Mouse (Mus musculus): ENCODE measurements around the gene Hcfc1r1. TPM values are rescaled to one million over a fixed set of nuclear protein-coding genes. Genes with fewer than 3 reads are reported as not detected.

The Hcfc1r1 gene
- polyA plus RNA-seq, 1 experiment from 2014 or later = 183 TPM

DNA sequence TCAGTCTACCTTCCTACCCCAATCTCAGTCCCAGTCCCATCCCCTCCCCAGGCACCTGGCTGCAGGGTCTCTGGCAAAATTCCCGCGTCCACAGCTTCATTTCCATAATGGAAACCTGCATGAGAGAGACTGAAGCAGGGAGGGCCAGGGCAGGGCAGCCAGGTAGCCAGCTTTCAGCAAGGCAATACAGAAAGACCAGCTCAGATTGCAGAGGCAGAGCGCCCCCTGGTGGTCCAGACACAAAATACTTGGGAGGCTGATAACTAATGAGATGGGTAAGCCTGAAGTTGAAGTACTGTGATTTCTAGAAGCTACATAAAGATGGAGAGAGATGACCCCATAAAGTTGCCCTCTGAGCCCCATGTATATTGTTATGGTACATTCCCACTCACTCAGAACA, 32.8 kb downstream of the Hcfc1r1 start:
- Histone ChIP-seq H3K4me3 (ENCODE audit: low read depth, low read length) (no peak overlapping the region), H3K4me2 (replicated peaks; ENCODE audit: low read depth) (no peak overlapping the region), H3K4me1 (replicated peaks; ENCODE audit: control insufficient read depth, insufficient read depth) (no peaks in the 10 kb centered on the region), H3K27me3 (ENCODE audit: control insufficient read depth, insufficient read depth, low read length) (no peaks in the 10 kb centered on the region), H3K9ac (ENCODE audit: low read length) (no peak overlapping the region), H3K36me3 (ENCODE audit: control insufficient read depth, insufficient read depth, low read length) (no peaks in the 10 kb centered on the region), H3K27ac (replicated peaks) (no peak overlapping the region), H3K9me3 (ENCODE audit: control insufficient read depth, low read length) (no peaks in the 10 kb centered on the region)
- TF ChIP-seq CTCF (IDR thresholded peaks at IDR 0.05; ENCODE audit: low read depth) (peak; percentile 92), EP300 (optimal IDR thresholded peaks at IDR 0.05) (no peak)
- WGBS = 3% methylated on average over 3 of the region's 3 CpGs
- DNase-seq (ENCODE audit: low spot score) (peak; percentile 84), ATAC-seq (ENCODE audit: low FRiP score, low TSS enrichment) (peak; percentile 82)

DNA sequence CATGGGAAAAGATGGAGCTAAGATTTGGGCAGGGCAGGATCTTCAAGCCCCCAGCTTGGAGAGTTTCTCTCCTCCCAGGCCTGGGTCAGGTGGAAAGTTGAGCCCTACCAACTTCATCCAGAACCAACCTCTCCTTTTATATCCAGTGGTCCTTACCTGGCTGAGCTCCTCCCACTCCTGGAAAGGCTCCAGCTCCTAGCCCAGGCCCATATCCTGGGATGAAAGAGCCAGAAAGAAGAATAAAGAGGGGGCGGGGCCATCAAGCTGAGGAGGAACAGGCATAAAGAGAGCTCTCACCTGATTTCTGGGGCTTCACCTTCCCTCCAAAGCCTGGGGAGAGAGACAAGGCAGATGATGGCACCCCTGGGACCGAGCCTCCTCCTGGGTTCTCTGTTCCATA, 43.6 kb downstream of the Hcfc1r1 start:
- Histone ChIP-seq H3K9me3 (ENCODE audit: control insufficient read depth, low read length) (no peaks in the 10 kb centered on the region), H3K4me2 (replicated peaks; ENCODE audit: low read depth) (no peak overlapping the region), H3K4me3 (ENCODE audit: low read depth, low read length) (no peak overlapping the region), H3K36me3 (ENCODE audit: control insufficient read depth, insufficient read depth, low read length) (no peaks in the 10 kb centered on the region), H3K27me3 (ENCODE audit: control insufficient read depth, insufficient read depth, low read length) (no peaks in the 10 kb centered on the region), H3K9ac (ENCODE audit: low read length) (no peak overlapping the region), H3K27ac (replicated peaks) (no peak overlapping the region), H3K4me1 (replicated peaks; ENCODE audit: control insufficient read depth, insufficient read depth) (no peaks in the 10 kb centered on the region)
- WGBS = 81% methylated on average over 2 of the region's 2 CpGs
- TF ChIP-seq CTCF (IDR thresholded peaks at IDR 0.05; ENCODE audit: low read depth) (no peak), EP300 (optimal IDR thresholded peaks at IDR 0.05) (no peak)
- ATAC-seq (ENCODE audit: low FRiP score, low TSS enrichment) = no peak
- DNase-seq (ENCODE audit: low spot score) = no peak

DNA sequence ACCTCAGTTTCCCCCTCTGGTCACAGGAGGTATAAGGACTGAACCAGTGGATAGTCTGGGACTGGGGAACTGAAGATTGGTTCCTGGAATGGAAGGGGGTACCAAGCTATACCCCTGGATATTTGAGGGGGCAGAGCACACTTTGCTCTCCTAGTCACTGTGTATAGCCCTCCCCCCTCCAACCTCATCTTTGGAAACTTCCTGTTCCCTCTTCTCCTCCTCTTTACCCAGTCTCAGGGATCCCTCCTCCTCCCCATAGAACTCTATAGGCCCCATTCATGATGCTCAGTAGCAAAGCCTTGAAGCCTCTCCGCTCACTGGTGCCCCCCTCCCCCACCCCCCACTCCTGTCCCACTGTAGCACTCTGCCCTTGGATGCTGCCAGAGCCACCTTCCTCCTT, 46.1 kb downstream of the Hcfc1r1 start:
- 33% methylated on average over 1 of the region's 1 CpGs for whole genome bisulfite sequencing
- Histone ChIP-seq H3K4me2 (replicated peaks; ENCODE audit: low read depth) (no peak overlapping the region), H3K9me3 (ENCODE audit: control insufficient read depth, low read length) (no peaks in the 10 kb centered on the region), H3K9ac (ENCODE audit: low read length) (no peak overlapping the region), H3K4me1 (replicated peaks; ENCODE audit: control insufficient read depth, insufficient read depth) (no peaks in the 10 kb centered on the region), H3K27me3 (ENCODE audit: control insufficient read depth, insufficient read depth, low read length) (no peaks in the 10 kb centered on the region), H3K36me3 (ENCODE audit: control insufficient read depth, insufficient read depth, low read length) (no peaks in the 10 kb centered on the region), H3K4me3 (ENCODE audit: low read depth, low read length) (no peak overlapping the region), H3K27ac (replicated peaks) (no peak overlapping the region)
- DNase-seq (ENCODE audit: low spot score) (no peak), ATAC-seq (ENCODE audit: low FRiP score, low TSS enrichment) (no peak)
- TF ChIP-seq CTCF (IDR thresholded peaks at IDR 0.05; ENCODE audit: low read depth) (no peak), EP300 (optimal IDR thresholded peaks at IDR 0.05) (no peak)

GRCm38 (mm10) chr17:23721886-23722285, 48.5 kb downstream of the Hcfc1r1 start:
- Histone ChIP-seq H3K4me1 (replicated peaks; ENCODE audit: control insufficient read depth, insufficient read depth) (no peaks in the 10 kb centered on the region), H3K36me3 (ENCODE audit: control insufficient read depth, insufficient read depth, low read length) (no peaks in the 10 kb centered on the region), H3K9ac (ENCODE audit: low read length) (no peak overlapping the region), H3K4me3 (ENCODE audit: low read depth, low read length) (no peak overlapping the region), H3K4me2 (replicated peaks; ENCODE audit: low read depth) (no peak overlapping the region), H3K9me3 (ENCODE audit: control insufficient read depth, low read length) (no peaks in the 10 kb centered on the region), H3K27me3 (ENCODE audit: control insufficient read depth, insufficient read depth, low read length) (no peaks in the 10 kb centered on the region), H3K27ac (replicated peaks) (no peak overlapping the region)
- DNase-seq (ENCODE audit: low spot score) (no peak), ATAC-seq (ENCODE audit: low FRiP score, low TSS enrichment) (no peak)
- 97% methylated on average over 2 of the region's 2 CpGs for WGBS
- TF ChIP-seq EP300 (optimal IDR thresholded peaks at IDR 0.05) (no peak), CTCF (IDR thresholded peaks at IDR 0.05; ENCODE audit: low read depth) (no peak)

GRCm38 (mm10) chr17:23722376-23723125, 49.2 kb downstream of the Hcfc1r1 start, which contains the start of gene 1520401A03Rik:
1520401A03Rik (minus strand) TSS chr17:23722783.
- TF ChIP-seq CTCF (IDR thresholded peaks at IDR 0.05; ENCODE audit: low read depth) (no peak), EP300 (optimal IDR thresholded peaks at IDR 0.05) (no peak)
- Histone ChIP-seq H3K4me1 (replicated peaks; ENCODE audit: control insufficient read depth, insufficient read depth) (no peaks in the 10 kb centered on the region), H3K4me3 (ENCODE audit: low read depth, low read length) (no peak within 1 kb of the TSS), H3K4me2 (replicated peaks; ENCODE audit: low read depth) (no peak within 1 kb of the TSS), H3K9me3 (ENCODE audit: control insufficient read depth, low read length) (no peaks in the 10 kb centered on the region), H3K27me3 (ENCODE audit: control insufficient read depth, insufficient read depth, low read length) (no peaks in the 10 kb centered on the region), H3K36me3 (ENCODE audit: control insufficient read depth, insufficient read depth, low read length) (no peaks in the 10 kb centered on the region), H3K27ac (replicated peaks) (no peak within 1 kb of the TSS), H3K9ac (ENCODE audit: low read length) (no peak within 1 kb of the TSS)
- 70% methylated on average over 7 of the region's 7 CpGs for WGBS
- DNase-seq (ENCODE audit: low spot score) = no peak
- no peak for ATAC-seq (ENCODE audit: low FRiP score, low TSS enrichment)

Other genes starting within 250 kb of the Hcfc1r1 start
- gene Vmn2r117, start 193.9 kb upstream of the Hcfc1r1 start, polyA plus RNA-seq (2015; fragmentation: Nextera tagmentation; extraction: Ambion mirVana) = not detected in 2 replicates
- 8.9 and 9.2 TPM in 2 replicates for gene Zfp213, start 109.4 kb upstream of the Hcfc1r1 start, polyA plus RNA-seq (2015; fragmentation: Nextera tagmentation; extraction: Ambion mirVana)
- gene Zfp13, start 74.1 kb upstream of the Hcfc1r1 start, polyA plus RNA-seq (2015; fragmentation: Nextera tagmentation; extraction: Ambion mirVana) = 4.0 and 5.7 TPM in 2 replicates
- gene Zscan10, start 72.7 kb upstream of the Hcfc1r1 start, polyA plus RNA-seq (2015; fragmentation: Nextera tagmentation; extraction: Ambion mirVana) = 0.05 TPM in 1 of 2 replicates, not detected in the other
- 0.12 and 0.18 TPM in 2 replicates for gene Mmp25, start 28.3 kb upstream of the Hcfc1r1 start, polyA plus RNA-seq (2015; fragmentation: Nextera tagmentation; extraction: Ambion mirVana)
- gene Bicdl2, start 13.1 kb upstream of the Hcfc1r1 start, polyA plus RNA-seq (2015; fragmentation: Nextera tagmentation; extraction: Ambion mirVana) = 50.9 and 58.2 TPM in 2 replicates
- 17.7 and 18.1 TPM in 2 replicates for gene Thoc6, start 286 bp downstream of the Hcfc1r1 start, polyA plus RNA-seq (2015; fragmentation: Nextera tagmentation; extraction: Ambion mirVana)
- gene Tnfrsf12a, start 3.9 kb downstream of the Hcfc1r1 start, polyA plus RNA-seq (2015; fragmentation: Nextera tagmentation; extraction: Ambion mirVana) = 33.5 and 33.7 TPM in 2 replicates
- gene Cldn6, start 5.7 kb downstream of the Hcfc1r1 start, polyA plus RNA-seq (2015; fragmentation: Nextera tagmentation; extraction: Ambion mirVana) = 3.0 and 3.2 TPM in 2 replicates
- gene Cldn9, start 10.4 kb downstream of the Hcfc1r1 start, polyA plus RNA-seq (2015; fragmentation: Nextera tagmentation; extraction: Ambion mirVana) = 0.79 and 0.92 TPM in 2 replicates
- 0.04 and 0.16 TPM in 2 replicates for gene 1520401A03Rik, start 49.2 kb downstream of the Hcfc1r1 start, polyA plus RNA-seq (2015; fragmentation: Nextera tagmentation; extraction: Ambion mirVana)
- gene Pkmyt1, start 52.7 kb downstream of the Hcfc1r1 start, polyA plus RNA-seq (2015; fragmentation: Nextera tagmentation; extraction: Ambion mirVana) = 17.1 and 17.6 TPM in 2 replicates
- gene Paqr4, start 67.3 kb downstream of the Hcfc1r1 start, polyA plus RNA-seq (2015; fragmentation: Nextera tagmentation; extraction: Ambion mirVana) = 26.3 and 28.0 TPM in 2 replicates
- gene Kremen2, start 72.2 kb downstream of the Hcfc1r1 start, polyA plus RNA-seq (2015; fragmentation: Nextera tagmentation; extraction: Ambion mirVana) = 2.7 and 3.0 TPM in 2 replicates
- gene Flywch1, start 98.0 kb downstream of the Hcfc1r1 start, polyA plus RNA-seq (2015; fragmentation: Nextera tagmentation; extraction: Ambion mirVana) = 24.2 and 27.3 TPM in 2 replicates
- gene Flywch2, start 112.5 kb downstream of the Hcfc1r1 start, polyA plus RNA-seq (2015; fragmentation: Nextera tagmentation; extraction: Ambion mirVana) = 15.9 and 16.4 TPM in 2 replicates
- gene Srrm2, start 116.9 kb downstream of the Hcfc1r1 start, polyA plus RNA-seq (2015; fragmentation: Nextera tagmentation; extraction: Ambion mirVana) = 211 and 215 TPM in 2 replicates
- gene Elob, start 155.5 kb downstream of the Hcfc1r1 start, polyA plus RNA-seq (2015; fragmentation: Nextera tagmentation; extraction: Ambion mirVana) = 881 and 1,013 TPM in 2 replicates
- 0.11 TPM in 1 of 2 replicates, not detected in the other for gene Prss33, start 162.5 kb downstream of the Hcfc1r1 start, polyA plus RNA-seq (2015; fragmentation: Nextera tagmentation; extraction: Ambion mirVana)
- gene Prss32, start 170.3 kb downstream of the Hcfc1r1 start, polyA plus RNA-seq (2015; fragmentation: Nextera tagmentation; extraction: Ambion mirVana) = 13.6 and 14.8 TPM in 2 replicates
- 0.88 and 0.90 TPM in 2 replicates for gene Prss41, start 170.6 kb downstream of the Hcfc1r1 start, polyA plus RNA-seq (2015; fragmentation: Nextera tagmentation; extraction: Ambion mirVana)
- gene Prss21, start 194.5 kb downstream of the Hcfc1r1 start, polyA plus RNA-seq (2015; fragmentation: Nextera tagmentation; extraction: Ambion mirVana) = not detected in 2 replicates
- gene Dcpp1, start 207.3 kb downstream of the Hcfc1r1 start, polyA plus RNA-seq (2015; fragmentation: Nextera tagmentation; extraction: Ambion mirVana) = not detected in 2 replicates
- gene Dcpp2, start 207.3 kb downstream of the Hcfc1r1 start, polyA plus RNA-seq (2015; fragmentation: Nextera tagmentation; extraction: Ambion mirVana) = not detected in 2 replicates
- not detected in 2 replicates for gene Dcpp3, start 243.9 kb downstream of the Hcfc1r1 start, polyA plus RNA-seq (2015; fragmentation: Nextera tagmentation; extraction: Ambion mirVana)

All from stomach, postnatal 0 days (tissue).